Mouse (Mus musculus) large intestine, adult 2 months (tissue): Measurements from ENCODE around the gene Macc1. TPM values are rescaled to one million over a fixed set of nuclear protein-coding genes. Genes with fewer than 3 reads are reported as not detected.

Source experiments
- DNase-seq: peaks from one replicate; pipeline ENCODE4 v3.0.0-alpha.2; 2012; ENCODE audit warnings: low read depth, low spot score
- WGBS: fragments of 180-500 bp; shearing (Covaris S2); methylation state at CpG from one replicate; pipeline ENCODE4 v1.1.7; 2018; 5-methylcytosine and 5-hydroxymethylcytosine counted together
- polyA plus RNA-seq: library from polyadenylated mRNA; depleted of rRNA; stranded (reverse); fragments of >200 nt; gene quantifications from 2 replicates; pipeline ENCODE4 v1.2.3, GENCODE M21; 2012; rRNA removed

Macc1 gene
- polyA plus RNA-seq, 1 experiment: 0.06 TPM

DNA sequence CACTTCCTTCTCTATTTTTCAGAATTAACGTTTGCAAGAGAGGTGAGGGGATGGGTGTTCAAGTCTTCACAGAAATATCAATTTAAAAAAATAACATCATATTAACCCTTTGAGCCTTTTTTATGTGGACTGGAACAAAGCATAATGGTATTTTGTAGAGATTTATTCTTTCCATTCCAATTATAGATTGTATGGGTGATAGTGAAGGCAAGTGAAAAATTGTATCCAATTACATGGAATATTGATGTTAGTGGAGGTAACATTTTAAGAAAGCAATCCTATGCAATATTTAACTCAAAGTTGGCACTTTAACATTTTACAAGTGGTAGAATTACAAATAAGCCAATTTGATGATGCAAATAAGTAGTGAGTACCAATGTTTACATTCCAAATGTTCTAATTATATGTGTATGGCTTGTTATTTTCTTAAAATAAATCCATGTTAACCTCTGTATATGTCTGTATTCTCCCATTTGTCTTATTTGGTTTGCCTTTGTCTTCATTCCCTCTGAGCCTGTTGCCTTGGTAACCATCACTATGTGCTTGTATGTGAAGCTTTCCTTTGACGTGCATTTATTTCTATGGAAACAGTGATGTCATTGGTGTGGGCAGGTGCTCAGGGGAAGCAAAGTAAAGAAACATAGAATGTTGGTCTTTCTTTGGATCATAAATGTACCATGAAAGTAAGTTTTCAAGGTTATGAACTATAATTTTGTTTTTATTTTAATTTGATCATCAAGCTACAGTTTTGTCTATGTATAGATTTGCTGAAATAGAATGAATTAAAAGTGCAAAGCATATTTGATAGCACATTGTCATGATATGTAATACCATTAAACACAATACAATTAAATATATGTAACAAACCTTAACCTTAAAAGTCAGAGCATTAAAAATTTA is 150.2 kb downstream of the Macc1 start:
- WGBS: 53% methylated on average over 2 of the region's 2 CpGs
- DNase-seq: no peak

DNA sequence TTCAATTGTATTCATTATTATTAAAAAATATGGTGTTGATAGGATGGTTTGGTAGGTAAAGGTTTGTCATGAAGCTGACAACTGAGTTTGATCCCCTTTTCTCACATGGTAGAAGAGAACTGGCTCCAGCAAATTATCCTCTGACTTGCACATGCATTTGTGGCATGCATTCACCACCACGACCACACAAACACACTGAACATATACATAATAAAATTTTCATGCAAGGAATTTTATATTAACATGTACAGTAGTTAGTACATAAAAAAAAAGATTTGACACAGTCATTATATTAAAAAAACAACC is 150.8 kb downstream of the Macc1 start:
- WGBS: 50% methylated on average over 1 of the region's 1 CpGs
- no peak for DNase-seq

DNA sequence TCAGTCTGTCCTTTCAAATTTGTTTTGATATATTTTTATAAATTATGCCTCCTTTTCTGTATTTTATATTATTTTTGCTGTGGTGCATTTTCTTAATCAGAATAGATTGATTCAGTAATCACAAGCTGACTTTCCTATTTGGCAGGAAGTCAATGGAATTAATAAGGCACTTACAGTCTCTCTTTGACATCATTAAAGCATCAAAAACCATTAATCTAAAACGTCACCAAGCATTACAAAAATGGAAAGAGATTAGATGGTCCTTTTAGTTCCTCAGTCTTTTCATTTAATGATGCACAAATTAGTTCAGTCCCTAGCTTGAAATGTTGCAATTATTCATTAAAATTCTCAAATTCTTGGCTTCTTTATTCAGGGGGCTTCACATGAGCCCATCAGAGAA is 153.6 kb downstream of the Macc1 start:
- no peak for DNase-seq
- WGBS: 52% methylated on average over 1 of the region's 1 CpGs

DNA sequence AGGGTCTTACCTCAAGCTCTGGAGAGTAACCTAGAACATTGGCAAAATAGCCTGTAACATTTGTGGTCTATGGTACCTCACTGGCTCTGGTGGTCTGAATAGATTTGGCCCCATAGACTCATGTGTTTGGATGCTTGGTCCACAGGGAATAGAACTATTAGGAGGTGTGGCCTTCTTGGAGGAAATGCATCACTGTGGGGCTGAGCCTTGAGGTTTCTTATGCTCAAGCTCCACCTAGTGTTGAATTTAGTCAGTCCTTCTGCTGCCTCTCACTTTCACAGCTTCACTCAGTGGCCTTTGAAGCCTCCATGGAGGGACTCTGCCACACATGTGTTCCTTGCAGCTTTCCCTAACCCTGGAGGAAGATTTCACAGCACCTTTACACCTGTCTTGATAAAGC is 156.2 kb downstream of the Macc1 start:
- DNase-seq: no peak

DNA sequence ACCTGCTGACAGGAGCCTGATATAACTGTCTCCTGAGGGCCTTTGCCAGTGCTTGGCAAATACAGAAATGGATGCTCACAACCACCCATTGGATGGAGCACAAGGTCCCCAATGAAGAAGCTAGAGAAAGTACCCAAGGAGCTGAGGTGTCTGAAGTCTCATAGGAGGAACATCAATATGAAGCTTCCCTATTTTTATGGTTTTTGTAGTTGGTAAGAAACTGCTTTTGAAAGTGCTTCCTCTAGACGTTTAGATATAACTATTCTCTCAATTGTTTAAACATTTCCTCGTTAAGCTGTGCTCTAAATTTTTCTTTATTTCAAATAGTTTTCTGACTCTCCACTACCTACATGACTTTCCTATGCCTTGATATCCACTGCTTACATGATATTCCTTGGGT is 169.2 kb downstream of the Macc1 start:
- DNase-seq: no peak
- 45% methylated on average over 2 of the region's 2 CpGs for WGBS

DNA sequence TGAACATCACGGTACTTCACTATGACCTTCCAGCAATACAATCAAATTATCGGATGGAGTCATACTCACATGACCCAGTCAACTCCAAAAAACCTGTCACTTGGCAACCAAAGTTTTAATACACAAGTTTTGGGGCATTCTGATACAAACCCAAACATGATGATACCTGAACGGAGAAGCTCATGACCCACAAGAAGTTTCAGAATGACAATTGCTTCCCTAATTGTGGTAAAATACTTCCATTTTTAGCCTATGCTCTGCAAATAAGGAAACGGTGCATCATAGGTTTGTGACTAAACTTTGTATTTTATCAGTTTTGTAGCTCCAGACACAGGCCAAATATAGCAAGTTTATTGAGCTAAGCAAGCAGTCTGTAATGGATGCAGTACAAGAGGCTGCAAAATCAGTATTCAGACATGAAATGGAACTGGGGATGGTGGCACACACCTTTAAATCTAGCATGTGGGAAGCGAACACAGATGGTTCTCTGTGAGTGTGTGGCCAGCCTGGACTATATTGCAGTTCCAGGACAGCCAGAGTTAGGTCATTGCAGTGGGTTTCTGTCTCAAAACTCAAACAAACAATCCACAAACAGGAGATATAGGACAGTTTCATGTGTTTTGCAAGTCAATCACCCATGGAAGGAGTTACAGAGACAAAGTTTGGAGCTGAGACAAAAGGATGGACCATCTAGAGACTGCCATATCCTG is 170.0 kb downstream of the Macc1 start:
- no peak for DNase-seq
- 76% methylated on average over 5 of the region's 5 CpGs for WGBS

GRCm38 (mm10) chr12:119511145-119511544 is 197.1 kb downstream of the Macc1 start:
- no peak for DNase-seq

Other genes with a start within 250 kb of the Macc1 start
- 0.07 and 0.12 TPM in 2 replicates for gene Itgb8, start 75.5 kb upstream of the Macc1 start, polyA plus RNA-seq